Mouse (Mus musculus) E14TG2a.4 (cell line): ENCODE data around the gene Rnaseh2a.

Experiments
- CTCF ChIP-seq: conservative IDR thresholded peaks from 2 replicates; pipeline ENCODE4 v1.5.1; 2014; ENCODE audit warnings: low read length
- NANOG ChIP-seq: IDR thresholded peaks from 2 replicates; pipeline ENCODE4 v1.6.1; 2014; ENCODE audit warnings: borderline replicate concordance, low read length, mixed read lengths
- POU5F1 ChIP-seq: IDR thresholded peaks from 2 replicates; pipeline ENCODE4 v1.6.1; 2014; ENCODE audit warnings: low read length, borderline replicate concordance

DNA sequence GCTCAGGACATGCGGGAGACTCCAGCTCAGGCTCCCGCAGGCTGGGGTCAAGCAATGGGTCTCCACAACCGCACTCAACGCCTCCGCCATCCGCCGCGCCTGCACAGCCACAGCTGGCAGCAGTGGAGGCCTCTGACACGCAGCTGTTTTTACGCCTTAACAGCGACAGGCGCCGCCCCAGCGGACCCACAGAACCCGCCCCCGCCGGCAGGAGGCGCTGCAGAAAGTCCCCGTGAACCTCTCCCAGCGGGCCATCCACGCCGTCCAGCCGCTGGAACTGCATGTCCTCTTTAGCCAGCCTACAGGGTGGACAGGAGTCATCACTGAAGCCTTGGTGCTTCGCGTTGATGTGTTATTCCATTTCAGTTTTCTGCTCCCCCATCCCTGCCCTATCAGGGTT, 38.1 kb upstream of the Rnaseh2a start:
- TF ChIP-seq POU5F1 (no peak), CTCF (peak; percentile 62), NANOG (no peak)
